Mouse (Mus musculus): ENCODE data around the gene Cdca5. TPM values are rescaled to one million over a fixed set of nuclear protein-coding genes. Genes with fewer than 3 reads are reported as not detected.

Cdca5 gene
- polyA plus RNA-seq, 1 experiment from 2014 or later: 16.5 TPM

GRCm38 (mm10) chr19:6046294-6047153 lies 38.3 kb upstream of the Cdca5 start, which contains the start of gene Syvn1:
TSS of gene Syvn1 (plus strand) at chr19:6046576.
- H3K4me1 ChIP-seq (replicated peaks; ENCODE audit: control insufficient read depth, insufficient read depth, low read length): peaks cover 19% of the 10 kb centered on the region
- peaks cover 18% of the 10 kb centered on the region for H3K36me3 ChIP-seq (ENCODE audit: control insufficient read depth, insufficient read depth)
- under 1% methylated on average over 65 of the region's 65 CpGs for WGBS
- H3K9ac ChIP-seq (replicated peaks; ENCODE audit: low read depth, low read length): peak within 1 kb of the TSS; percentile 92
- H3K9me3 ChIP-seq (ENCODE audit: control insufficient read depth, low read length): no peaks in the 10 kb centered on the region
- no peaks in the 10 kb centered on the region for H3K27me3 ChIP-seq (replicated peaks; ENCODE audit: control insufficient read depth, insufficient read depth, low read length)
- peak within 1 kb of the TSS; percentile 100 for H3K27ac ChIP-seq (ENCODE audit: low read length)
- peak; percentile 95 for ATAC-seq
- peak within 1 kb of the TSS; percentile 97 for H3K4me2 ChIP-seq (ENCODE audit: low read length)
- H3K4me3 ChIP-seq (replicated peaks; ENCODE audit: low read length): peak within 1 kb of the TSS; percentile 80

GRCm38 (mm10) chr19:6047154-6047898 lies 37.5 kb upstream of the Cdca5 start:
- H3K36me3 ChIP-seq (ENCODE audit: control insufficient read depth, insufficient read depth): peaks cover 25% of the 10 kb centered on the region
- H3K9ac ChIP-seq (replicated peaks; ENCODE audit: low read depth, low read length): peak overlapping the region; percentile 92
- WGBS: 1% methylated on average over 41 of the region's 44 CpGs
- ATAC-seq: peak; percentile 4; the same call in 1 of the 2 replicates
- H3K4me3 ChIP-seq (replicated peaks; ENCODE audit: low read length): peak overlapping the region; percentile 80
- H3K4me1 ChIP-seq (replicated peaks; ENCODE audit: control insufficient read depth, insufficient read depth, low read length): peaks cover 19% of the 10 kb centered on the region
- no peaks in the 10 kb centered on the region for H3K9me3 ChIP-seq (ENCODE audit: control insufficient read depth, low read length)
- H3K27ac ChIP-seq (ENCODE audit: low read length): peak overlapping the region; percentile 100
- H3K27me3 ChIP-seq (replicated peaks; ENCODE audit: control insufficient read depth, insufficient read depth, low read length): no peaks in the 10 kb centered on the region
- H3K4me2 ChIP-seq (ENCODE audit: low read length): peak overlapping the region; percentile 97

- H3K9me3 ChIP-seq (ENCODE audit: control insufficient read depth, low read length): no peaks in the 10 kb centered on the region
- no peak for ATAC-seq
These were observed 37.0 kb upstream of the Cdca5 start for GRCm38 (mm10) chr19:6047899-6048166.

GRCm38 (mm10) chr19:6048681-6049410 lies 35.9 kb upstream of the Cdca5 start:
- WGBS: 89% methylated on average over 11 of the region's 11 CpGs
- H3K36me3 ChIP-seq (ENCODE audit: control insufficient read depth, insufficient read depth): peaks cover 37% of the 10 kb centered on the region
- ATAC-seq: no peak
- H3K27me3 ChIP-seq (replicated peaks; ENCODE audit: control insufficient read depth, insufficient read depth, low read length): no peaks in the 10 kb centered on the region
- no peak overlapping the region for H3K9ac ChIP-seq (replicated peaks; ENCODE audit: low read depth, low read length)
- H3K4me3 ChIP-seq (replicated peaks; ENCODE audit: low read length): no peak overlapping the region
- peaks cover 19% of the 10 kb centered on the region for H3K4me1 ChIP-seq (replicated peaks; ENCODE audit: control insufficient read depth, insufficient read depth, low read length)
- H3K9me3 ChIP-seq (ENCODE audit: control insufficient read depth, low read length): no peaks in the 10 kb centered on the region
- H3K27ac ChIP-seq (ENCODE audit: low read length): no peak overlapping the region
- no peak overlapping the region for H3K4me2 ChIP-seq (ENCODE audit: low read length)

More at GRCm38 (mm10) chr19:6047899-6048166, 37.0 kb upstream of the Cdca5 start:
- Histone ChIP-seq H3K4me3 (replicated peaks; ENCODE audit: low read length) (peak overlapping the region; percentile 80), H3K9ac (replicated peaks; ENCODE audit: low read depth, low read length) (no peak overlapping the region; the same call in 1 of the 2 replicates), H3K4me1 (replicated peaks; ENCODE audit: control insufficient read depth, insufficient read depth, low read length) (peaks cover 19% of the 10 kb centered on the region), H3K27me3 (replicated peaks; ENCODE audit: control insufficient read depth, insufficient read depth, low read length) (no peaks in the 10 kb centered on the region), H3K4me2 (ENCODE audit: low read length) (peak overlapping the region; percentile 97), H3K27ac (ENCODE audit: low read length) (no peak overlapping the region), H3K36me3 (ENCODE audit: control insufficient read depth, insufficient read depth) (peaks cover 29% of the 10 kb centered on the region)
- 89% methylated on average over 8 of the region's 8 CpGs for WGBS

GRCm38 (mm10) chr19:6052516-6052915 lies 32.3 kb upstream of the Cdca5 start:
- H3K9ac ChIP-seq (replicated peaks; ENCODE audit: low read depth, low read length): no peak overlapping the region
- H3K27ac ChIP-seq (ENCODE audit: low read length): no peak overlapping the region
- H3K36me3 ChIP-seq (ENCODE audit: control insufficient read depth, insufficient read depth): peaks cover 38% of the 10 kb centered on the region
- ATAC-seq: no peak
- no peaks in the 10 kb centered on the region for H3K9me3 ChIP-seq (ENCODE audit: control insufficient read depth, low read length)
- WGBS: 88% methylated on average over 7 of the region's 7 CpGs
- no peaks in the 10 kb centered on the region for H3K27me3 ChIP-seq (replicated peaks; ENCODE audit: control insufficient read depth, insufficient read depth, low read length)
- no peak overlapping the region for H3K4me3 ChIP-seq (replicated peaks; ENCODE audit: low read length)
- no peak overlapping the region for H3K4me2 ChIP-seq (ENCODE audit: low read length)
- H3K4me1 ChIP-seq (replicated peaks; ENCODE audit: control insufficient read depth, insufficient read depth, low read length): peaks cover 19% of the 10 kb centered on the region

GRCm38 (mm10) chr19:6054296-6054695 lies 30.5 kb upstream of the Cdca5 start:
- Histone ChIP-seq H3K27me3 (replicated peaks; ENCODE audit: control insufficient read depth, insufficient read depth, low read length) (no peaks in the 10 kb centered on the region), H3K27ac (ENCODE audit: low read length) (no peak overlapping the region), H3K9me3 (ENCODE audit: control insufficient read depth, low read length) (no peaks in the 10 kb centered on the region), H3K36me3 (ENCODE audit: control insufficient read depth, insufficient read depth) (peaks cover 35% of the 10 kb centered on the region), H3K4me1 (replicated peaks; ENCODE audit: control insufficient read depth, insufficient read depth, low read length) (peaks cover 21% of the 10 kb centered on the region), H3K4me2 (ENCODE audit: low read length) (no peak overlapping the region), H3K9ac (replicated peaks; ENCODE audit: low read depth, low read length) (no peak overlapping the region), H3K4me3 (replicated peaks; ENCODE audit: low read length) (no peak overlapping the region)
- 90% methylated on average over 5 of the region's 5 CpGs for WGBS
- ATAC-seq: no peak

GRCm38 (mm10) chr19:6056696-6057095 lies 28.1 kb upstream of the Cdca5 start:
- Histone ChIP-seq H3K4me1 (replicated peaks; ENCODE audit: control insufficient read depth, insufficient read depth, low read length) (peaks cover 26% of the 10 kb centered on the region), H3K36me3 (ENCODE audit: control insufficient read depth, insufficient read depth) (peaks cover 18% of the 10 kb centered on the region), H3K4me2 (ENCODE audit: low read length) (peak overlapping the region; percentile 86), H3K27me3 (replicated peaks; ENCODE audit: control insufficient read depth, insufficient read depth, low read length) (no peaks in the 10 kb centered on the region), H3K9ac (replicated peaks; ENCODE audit: low read depth, low read length) (peak overlapping the region; percentile 85), H3K9me3 (ENCODE audit: control insufficient read depth, low read length) (no peaks in the 10 kb centered on the region), H3K27ac (ENCODE audit: low read length) (no peak overlapping the region), H3K4me3 (replicated peaks; ENCODE audit: low read length) (peak overlapping the region; percentile 85)
- 35% methylated on average over 4 of the region's 4 CpGs for WGBS
- no peak for ATAC-seq

- H3K4me1 ChIP-seq (replicated peaks; ENCODE audit: control insufficient read depth, insufficient read depth, low read length): peaks cover 34% of the 10 kb centered on the region
- H3K27ac ChIP-seq (ENCODE audit: low read length): peak within 1 kb of the TSS; percentile 64
- under 1% methylated on average over 63 of the region's 63 CpGs for WGBS
- H3K27me3 ChIP-seq (replicated peaks; ENCODE audit: control insufficient read depth, insufficient read depth, low read length): no peaks in the 10 kb centered on the region
- H3K9me3 ChIP-seq (ENCODE audit: control insufficient read depth, low read length): no peaks in the 10 kb centered on the region
- H3K4me2 ChIP-seq (ENCODE audit: low read length): peak within 1 kb of the TSS; percentile 93
- H3K36me3 ChIP-seq (ENCODE audit: control insufficient read depth, insufficient read depth): peaks cover 12% of the 10 kb centered on the region
- H3K4me3 ChIP-seq (replicated peaks; ENCODE audit: low read length): peak within 1 kb of the TSS; percentile 85
- peak; percentile 87 for ATAC-seq
- H3K9ac ChIP-seq (replicated peaks; ENCODE audit: low read depth, low read length): peak within 1 kb of the TSS; percentile 85
These were observed 27.3 kb upstream of the Cdca5 start, which contains the start of the genes Mrpl49 and Fau for GRCm38 (mm10) chr19:6057313-6058096. TSS of gene Mrpl49 (minus strand) at chr19:6057785. TSS of gene Fau (plus strand) at chr19:6057844.

All from forebrain, embryonic 16.5 days (tissue).